Mouse (Mus musculus): ENCODE data around the gene Sf1. TPM values are rescaled to one million over a fixed set of nuclear protein-coding genes. Genes with fewer than 3 reads are reported as not detected.

Sf1 gene
- polyA plus RNA-seq, 1 experiment: 355 TPM

DNA sequence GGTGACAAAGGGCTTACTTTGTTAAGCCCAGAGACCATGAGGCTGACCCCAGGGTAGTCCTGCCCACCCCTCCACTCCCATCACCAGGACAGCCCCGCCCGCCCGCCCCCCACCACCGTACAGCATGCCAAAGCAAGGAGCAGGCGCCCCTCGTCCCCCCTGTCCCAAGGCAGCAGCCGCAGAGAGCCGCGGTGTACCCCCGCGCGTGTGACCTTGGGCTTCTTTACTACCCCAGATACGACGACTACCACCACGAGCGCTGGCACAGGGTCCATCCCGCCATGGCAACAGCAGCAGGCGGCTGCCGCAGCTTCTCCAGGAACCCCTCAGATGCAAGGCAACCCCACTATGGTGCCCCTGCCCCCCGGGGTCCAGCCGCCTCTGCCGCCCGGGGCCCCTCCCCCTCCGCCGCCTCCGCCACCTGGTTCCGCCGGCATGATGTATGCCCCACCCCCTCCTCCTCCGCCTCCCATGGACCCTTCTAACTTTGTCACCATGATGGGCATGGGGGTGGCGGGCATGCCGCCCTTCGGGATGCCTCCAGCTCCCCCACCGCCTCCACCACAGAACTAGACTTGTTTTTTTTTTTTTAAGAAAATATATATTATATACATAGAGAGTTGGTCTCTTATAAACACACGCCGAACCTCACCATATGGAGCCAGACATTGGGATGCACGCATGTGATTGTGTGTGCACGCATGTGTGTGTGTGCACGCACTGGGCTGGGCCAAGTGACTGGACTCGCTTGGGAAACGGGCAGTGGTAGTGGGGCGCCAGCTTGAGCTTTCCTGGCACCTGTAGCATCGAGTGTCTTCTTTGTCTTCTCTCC lies 12.1 kb downstream of the Sf1 start:
- Histone ChIP-seq H3K4me1 (ENCODE audit: control insufficient read depth, insufficient read depth, low read length) (no peaks in the 10 kb centered on the region), H3K4me3 (ENCODE audit: low read depth, low read length) (peak overlapping the region; percentile 5; the same call in 1 of the 2 replicates), H3K27me3 (ENCODE audit: control insufficient read depth, insufficient read depth, low read length, poor library complexity, severe bottlenecking) (no peaks in the 10 kb centered on the region), H3K36me3 (ENCODE audit: control insufficient read depth, insufficient read depth, low read length, poor library complexity, severe bottlenecking) (peaks cover 70% of the 10 kb centered on the region), H3K27ac (ENCODE audit: insufficient read depth, low read length) (no peak overlapping the region), H3K9me3 (replicated peaks; ENCODE audit: control insufficient read depth, insufficient read depth, low read length, poor library complexity, severe bottlenecking) (no peaks in the 10 kb centered on the region), H3K9ac (ENCODE audit: low read depth, poor library complexity, severe bottlenecking) (peak overlapping the region; percentile 50; the same call in 1 of the 2 replicates)
- TF ChIP-seq EP300 (IDR thresholded peaks at IDR 0.05; ENCODE audit: insufficient read depth, low read depth, low read length): no peak
- TF ChIP-seq POLR2A (IDR thresholded peaks at IDR 0.05; ENCODE audit: insufficient read depth, low read length): no peak
- no peak for TF ChIP-seq CTCF (IDR thresholded peaks at IDR 0.05; ENCODE audit: low read depth, low read length)

DNA sequence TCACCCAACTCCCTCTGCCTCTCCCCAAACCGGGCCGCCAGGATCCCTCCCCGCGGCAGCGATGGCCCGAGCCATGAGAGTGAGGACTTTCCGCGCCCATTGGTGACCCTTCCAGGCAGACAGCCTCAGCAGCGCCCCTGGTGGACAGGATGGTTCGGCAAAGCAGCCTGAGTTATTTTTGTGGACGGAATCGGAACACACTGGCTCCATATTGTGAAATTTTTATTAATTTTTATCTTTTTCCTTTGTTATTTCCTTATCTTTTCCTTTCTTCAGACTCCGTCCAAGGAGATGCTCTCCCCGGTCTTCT lies 12.7 kb downstream of the Sf1 start:
- Histone ChIP-seq H3K9ac (ENCODE audit: low read depth, poor library complexity, severe bottlenecking) (no peak overlapping the region), H3K36me3 (ENCODE audit: control insufficient read depth, insufficient read depth, low read length, poor library complexity, severe bottlenecking) (peaks cover 64% of the 10 kb centered on the region), H3K4me1 (ENCODE audit: control insufficient read depth, insufficient read depth, low read length) (no peaks in the 10 kb centered on the region), H3K4me3 (ENCODE audit: low read depth, low read length) (no peak overlapping the region), H3K9me3 (replicated peaks; ENCODE audit: control insufficient read depth, insufficient read depth, low read length, poor library complexity, severe bottlenecking) (no peaks in the 10 kb centered on the region), H3K27ac (ENCODE audit: insufficient read depth, low read length) (no peak overlapping the region), H3K27me3 (ENCODE audit: control insufficient read depth, insufficient read depth, low read length, poor library complexity, severe bottlenecking) (no peaks in the 10 kb centered on the region)
- TF ChIP-seq CTCF (IDR thresholded peaks at IDR 0.05; ENCODE audit: low read depth, low read length) (peak; percentile 80), POLR2A (IDR thresholded peaks at IDR 0.05; ENCODE audit: insufficient read depth, low read length) (no peak)

GRCm38 (mm10) chr19:6376643-6377042 lies 13.2 kb downstream of the Sf1 start:
- Histone ChIP-seq H3K36me3 (ENCODE audit: control insufficient read depth, insufficient read depth, low read length, poor library complexity, severe bottlenecking) (peaks cover 60% of the 10 kb centered on the region), H3K9me3 (replicated peaks; ENCODE audit: control insufficient read depth, insufficient read depth, low read length, poor library complexity, severe bottlenecking) (no peaks in the 10 kb centered on the region), H3K4me1 (ENCODE audit: control insufficient read depth, insufficient read depth, low read length) (no peaks in the 10 kb centered on the region), H3K9ac (ENCODE audit: low read depth, poor library complexity, severe bottlenecking) (no peak overlapping the region), H3K27ac (ENCODE audit: insufficient read depth, low read length) (no peak overlapping the region), H3K27me3 (ENCODE audit: control insufficient read depth, insufficient read depth, low read length, poor library complexity, severe bottlenecking) (no peaks in the 10 kb centered on the region), H3K4me3 (ENCODE audit: low read depth, low read length) (no peak overlapping the region)
- TF ChIP-seq POLR2A (IDR thresholded peaks at IDR 0.05; ENCODE audit: insufficient read depth, low read length) (no peak), CTCF (IDR thresholded peaks at IDR 0.05; ENCODE audit: low read depth, low read length) (no peak), EP300 (IDR thresholded peaks at IDR 0.05; ENCODE audit: insufficient read depth, low read depth, low read length) (no peak)

GRCm38 (mm10) chr19:6377327-6378040 lies 14.0 kb downstream of the Sf1 start:
- Histone ChIP-seq H3K9ac (ENCODE audit: low read depth, poor library complexity, severe bottlenecking) (no peak overlapping the region), H3K27me3 (ENCODE audit: control insufficient read depth, insufficient read depth, low read length, poor library complexity, severe bottlenecking) (no peaks in the 10 kb centered on the region), H3K36me3 (ENCODE audit: control insufficient read depth, insufficient read depth, low read length, poor library complexity, severe bottlenecking) (peaks cover 51% of the 10 kb centered on the region), H3K4me3 (ENCODE audit: low read depth, low read length) (no peak overlapping the region), H3K9me3 (replicated peaks; ENCODE audit: control insufficient read depth, insufficient read depth, low read length, poor library complexity, severe bottlenecking) (no peaks in the 10 kb centered on the region), H3K4me1 (ENCODE audit: control insufficient read depth, insufficient read depth, low read length) (no peaks in the 10 kb centered on the region), H3K27ac (ENCODE audit: insufficient read depth, low read length) (no peak overlapping the region)
- no peak for TF ChIP-seq POLR2A (IDR thresholded peaks at IDR 0.05; ENCODE audit: insufficient read depth, low read length)
- TF ChIP-seq EP300 (IDR thresholded peaks at IDR 0.05; ENCODE audit: insufficient read depth, low read depth, low read length): no peak
- TF ChIP-seq CTCF (IDR thresholded peaks at IDR 0.05; ENCODE audit: low read depth, low read length): no peak

DNA sequence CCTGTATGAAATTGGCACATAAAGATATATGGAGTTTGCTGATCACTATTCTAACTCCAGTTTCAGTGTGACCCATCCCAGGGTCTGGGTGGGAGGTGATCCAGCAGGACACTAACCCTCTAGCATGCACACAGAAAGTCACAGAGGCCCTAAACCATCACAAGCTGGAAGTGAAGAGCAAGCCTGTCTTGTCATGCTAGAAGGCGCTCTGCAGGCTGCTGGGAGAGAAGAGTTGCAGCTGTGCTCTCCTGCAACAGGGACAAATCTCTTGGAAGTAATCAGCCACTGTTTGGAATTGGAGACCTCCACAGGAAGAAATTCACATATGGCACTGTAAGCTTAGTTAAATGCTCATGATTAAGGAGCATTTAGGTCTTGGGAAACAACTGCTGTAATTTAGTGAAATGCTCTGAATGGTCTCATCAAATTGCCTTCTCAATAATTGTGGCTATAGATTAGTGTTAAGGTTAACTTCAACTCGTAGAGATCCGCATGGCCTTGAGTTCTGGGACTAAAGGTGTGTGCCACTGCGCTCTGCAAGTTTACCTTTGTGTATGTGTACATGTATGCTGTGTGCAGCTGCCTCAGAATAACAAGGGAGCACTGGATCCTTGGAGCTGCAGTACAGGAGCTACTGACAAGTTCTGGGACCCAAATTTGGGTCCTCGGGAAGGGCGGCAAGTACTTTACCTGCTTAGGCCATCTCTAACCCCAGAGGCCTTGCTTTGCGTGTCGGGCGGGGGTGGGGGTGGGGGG lies 17.1 kb downstream of the Sf1 start:
- Histone ChIP-seq H3K36me3 (ENCODE audit: control insufficient read depth, insufficient read depth, low read length, poor library complexity, severe bottlenecking) (peaks cover 22% of the 10 kb centered on the region), H3K27me3 (ENCODE audit: control insufficient read depth, insufficient read depth, low read length, poor library complexity, severe bottlenecking) (no peaks in the 10 kb centered on the region), H3K9me3 (replicated peaks; ENCODE audit: control insufficient read depth, insufficient read depth, low read length, poor library complexity, severe bottlenecking) (no peaks in the 10 kb centered on the region), H3K4me3 (ENCODE audit: low read depth, low read length) (no peak overlapping the region), H3K27ac (ENCODE audit: insufficient read depth, low read length) (no peak overlapping the region), H3K9ac (ENCODE audit: low read depth, poor library complexity, severe bottlenecking) (no peak overlapping the region), H3K4me1 (ENCODE audit: control insufficient read depth, insufficient read depth, low read length) (no peaks in the 10 kb centered on the region)
- TF ChIP-seq CTCF (IDR thresholded peaks at IDR 0.05; ENCODE audit: low read depth, low read length) (no peak), POLR2A (IDR thresholded peaks at IDR 0.05; ENCODE audit: insufficient read depth, low read length) (no peak), EP300 (IDR thresholded peaks at IDR 0.05; ENCODE audit: insufficient read depth, low read depth, low read length) (no peak)
